Mouse (Mus musculus) small intestine, adult 2 months (tissue): ENCODE results near the gene Rad51b. TPM values are rescaled to one million over a fixed set of nuclear protein-coding genes. Genes with fewer than 3 reads are reported as not detected.

ENCODE experiments used
- H3K27ac ChIP-seq: fragments of 200-500 bp; 2 replicates; pipeline ENCODE4 v1.5.1; 2012; ENCODE audit warnings: low read depth, low read length, control low read depth, inconsistent platforms; ENCODE audit not compliant: insufficient read depth
- H3K27me3 ChIP-seq: fragments of 200-500 bp; 2 replicates; pipeline ENCODE4 v1.6.1; 2012; ENCODE audit warnings: mild to moderate bottlenecking, moderate library complexity, low read length, inconsistent platforms; ENCODE audit not compliant: control insufficient read depth, insufficient read depth
- H3K36me3 ChIP-seq: fragments of 200-500 bp; 2 replicates; pipeline ENCODE4 v1.6.1; 2012; ENCODE audit warnings: mild to moderate bottlenecking, low read length, control low read depth, inconsistent platforms; ENCODE audit not compliant: control insufficient read depth, insufficient read depth
- H3K4me1 ChIP-seq: fragments of 200-500 bp; 2 replicates; pipeline ENCODE4 v1.6.1; 2012; ENCODE audit warnings: low read length, inconsistent platforms, mixed read lengths; ENCODE audit not compliant: control insufficient read depth, insufficient read depth, insufficient read length
- H3K4me3 ChIP-seq: fragments of 200-500 bp; 2 replicates; pipeline ENCODE4 v1.5.1; 2012; ENCODE audit warnings: low read depth, mild to moderate bottlenecking, control low read depth, inconsistent platforms, low read length, moderate library complexity
- CTCF ChIP-seq: fragments of 200-500 bp; IDR thresholded peaks from 2 replicates; pipeline ENCODE4 v1.5.1; 2012; ENCODE audit warnings: low read depth, mild to moderate bottlenecking, control low read depth, inconsistent platforms, low read length, moderate library complexity, mixed read lengths; ENCODE audit not compliant: insufficient replicate concordance, insufficient read length; ENCODE audit errors: extremely low read depth
- POLR2A ChIP-seq: fragments of 200-500 bp; IDR thresholded peaks from 2 replicates; pipeline ENCODE4 v1.6.1; 2012; ENCODE audit warnings: low read depth, mild to moderate bottlenecking, control low read depth, inconsistent platforms, low read length, moderate library complexity
- WGBS: fragments of 180-500 bp; shearing (Covaris S2); methylation state at CpG from one replicate; pipeline ENCODE4 v1.1.7; 2018; 5-methylcytosine and 5-hydroxymethylcytosine counted together
- polyA plus RNA-seq: library from polyadenylated mRNA; depleted of rRNA; stranded (reverse); fragments of >200 nt; gene quantifications from 2 replicates; pipeline ENCODE4 v1.2.3, GENCODE M21; 2012

Rad51b gene
- polyA plus RNA-seq, 1 experiment: 0.46 TPM

GRCm38 (mm10) chr12:79794802-79795201 is 497.7 kb downstream of the Rad51b start:
- Histone ChIP-seq H3K36me3 (peaks cover 2% of the 10 kb centered on the region; the same call in 1 of the 2 replicates), H3K27ac (no peak overlapping the region), H3K4me1 (peaks cover 5% of the 10 kb centered on the region), H3K27me3 (no peaks in the 10 kb centered on the region), H3K4me3 (no peak overlapping the region)
- 95% methylated on average over 4 of the region's 4 CpGs for WGBS
- TF ChIP-seq POLR2A (no peak), CTCF (no peak)

- TF ChIP-seq POLR2A (no peak), CTCF (no peak)
- Histone ChIP-seq H3K36me3 (peaks cover 2% of the 10 kb centered on the region; the same call in 1 of the 2 replicates), H3K27ac (no peak overlapping the region), H3K4me3 (no peak overlapping the region), H3K4me1 (peaks cover 5% of the 10 kb centered on the region), H3K27me3 (no peaks in the 10 kb centered on the region)
- WGBS: 86% methylated on average over 6 of the region's 6 CpGs
Observed at GRCm38 (mm10) chr12:79796260-79796659, 499.2 kb downstream of the Rad51b start.

- no peak overlapping the region for H3K27ac ChIP-seq
- peaks cover 5% of the 10 kb centered on the region for H3K4me1 ChIP-seq
- peaks cover 2% of the 10 kb centered on the region; the same call in 1 of the 2 replicates for H3K36me3 ChIP-seq
- 83% methylated on average over 18 of the region's 18 CpGs for WGBS
- H3K4me3 ChIP-seq: no peak overlapping the region
- no peaks in the 10 kb centered on the region for H3K27me3 ChIP-seq
- no peak for TF ChIP-seq POLR2A
- no peak for TF ChIP-seq CTCF
Observed at GRCm38 (mm10) chr12:79796823-79797821, 500.0 kb downstream of the Rad51b start.

- 89% methylated on average over 3 of the region's 3 CpGs for WGBS
- H3K27me3 ChIP-seq: no peaks in the 10 kb centered on the region
- peaks cover 5% of the 10 kb centered on the region for H3K4me1 ChIP-seq
- peaks cover 2% of the 10 kb centered on the region; the same call in 1 of the 2 replicates for H3K36me3 ChIP-seq
- H3K4me3 ChIP-seq: no peak overlapping the region
- TF ChIP-seq CTCF: no peak
- no peak for TF ChIP-seq POLR2A
- no peak overlapping the region for H3K27ac ChIP-seq
Observed at GRCm38 (mm10) chr12:79798488-79798887, 501.4 kb downstream of the Rad51b start.

GRCm38 (mm10) chr12:79799370-79799769 is 502.3 kb downstream of the Rad51b start:
- Histone ChIP-seq H3K4me1 (peaks cover 3% of the 10 kb centered on the region), H3K36me3 (peaks cover 2% of the 10 kb centered on the region; the same call in 1 of the 2 replicates), H3K27ac (no peak overlapping the region), H3K4me3 (no peak overlapping the region), H3K27me3 (no peaks in the 10 kb centered on the region)
- TF ChIP-seq CTCF: no peak
- no peak for TF ChIP-seq POLR2A
- 53% methylated on average over 5 of the region's 5 CpGs for WGBS

- TF ChIP-seq CTCF (no peak), POLR2A (no peak)
- WGBS: 83% methylated on average over 1 of the region's 1 CpGs
- H3K4me3 ChIP-seq: no peak overlapping the region
- H3K4me1 ChIP-seq: peaks cover 3% of the 10 kb centered on the region; the same call in 1 of the 2 replicates
- H3K27me3 ChIP-seq: no peaks in the 10 kb centered on the region
- H3K27ac ChIP-seq: no peak overlapping the region
- peaks cover 2% of the 10 kb centered on the region; the same call in 1 of the 2 replicates for H3K36me3 ChIP-seq
Observed at GRCm38 (mm10) chr12:79803670-79804069, 506.6 kb downstream of the Rad51b start.
